Mouse (Mus musculus) bone marrow, adult 2 months (tissue): ENCODE results near the gene Grb14.

Source experiments
- CTCF ChIP-seq: fragments of 200-500 bp; IDR thresholded peaks from 2 replicates; pipeline ENCODE4 v1.5.1; 2011; ENCODE audit warnings: low read length, control low read depth; ENCODE audit not compliant: control insufficient read depth, insufficient read depth
- POLR2A ChIP-seq: fragments of 200-500 bp; IDR thresholded peaks from 2 replicates; pipeline ENCODE4 v1.6.1; 2011; ENCODE audit warnings: low read depth, mild to moderate bottlenecking, control low read depth, low read length, borderline replicate concordance; ENCODE audit not compliant: control insufficient read depth

DNA sequence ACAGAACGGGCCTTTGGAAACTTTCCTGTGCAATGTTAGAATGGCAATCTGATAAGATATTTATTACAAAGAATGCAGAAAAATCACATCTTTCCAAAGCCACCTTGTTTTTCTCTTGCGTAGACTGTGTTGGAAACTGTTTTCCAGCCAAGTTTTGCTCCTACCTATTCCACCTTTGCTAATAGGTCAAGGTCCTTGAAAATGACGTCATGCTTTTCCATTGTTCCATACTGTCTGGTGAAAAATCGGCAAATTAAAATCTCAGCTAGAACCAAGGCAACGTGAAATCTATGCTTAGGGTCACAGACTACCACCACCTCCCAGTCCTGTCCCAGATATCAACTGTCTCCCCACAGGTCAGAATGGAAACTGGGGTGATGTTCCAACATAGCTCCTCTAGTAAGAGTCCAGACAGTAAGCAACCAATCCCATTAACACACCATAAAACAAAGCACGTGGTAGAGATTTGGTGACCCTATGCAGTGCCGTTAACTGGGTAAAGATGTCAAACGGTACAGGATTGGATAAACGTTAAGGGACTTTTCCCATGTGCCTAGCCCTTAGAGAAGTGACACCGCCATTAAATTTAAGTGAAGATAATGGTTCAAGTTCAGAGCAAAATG, 50.9 kb downstream of the Grb14 start:
- no peak for TF ChIP-seq CTCF
- no peak for TF ChIP-seq POLR2A
